Mouse (Mus musculus): ENCODE measurements around the gene 1700024P04Rik. TPM values are rescaled to one million over a fixed set of nuclear protein-coding genes. Genes with fewer than 3 reads are reported as not detected.
"Not testable (repeated sequence)": the region's sequence is repeated elsewhere in the genome, so short reads cannot be mapped to it uniquely, and the experiment has no call there.

Gene 1700024P04Rik
- polyA plus RNA-seq, 1 experiment from 2014 or later = not detected

- WGBS = 95% methylated on average over 17 of the region's 17 CpGs
- Histone ChIP-seq H3K4me2 (replicated peaks) (no peak overlapping the region), H3K27ac (no peak overlapping the region), H3K36me3 (no peaks in the 10 kb centered on the region), H3K27me3 (no peaks in the 10 kb centered on the region), H3K4me1 (no peaks in the 10 kb centered on the region), H3K9ac (no peak overlapping the region), H3K9me3 (0 out of 2 replicates have a peak, but pooled peaks cover 9% of the 10 kb centered on the region), H3K4me3 (no peak overlapping the region)
- no peak for ATAC-seq (ENCODE audit: low FRiP score, low read depth)
Measured at GRCm38 (mm10) chr13:99006389-99007099, 22.2 kb upstream of the 1700024P04Rik start.

GRCm38 (mm10) chr13:99001652-99002051, 17.3 kb upstream of the 1700024P04Rik start:
- 95% methylated on average over 2 of the region's 2 CpGs for WGBS
- H3K9ac ChIP-seq = not testable (repeated sequence)

GRCm38 (mm10) chr13:98997025-98997424, 12.7 kb upstream of the 1700024P04Rik start:
- H3K27ac ChIP-seq = no peak overlapping the region
- no peak overlapping the region for H3K4me2 ChIP-seq (replicated peaks)
- no peak overlapping the region for H3K4me3 ChIP-seq
- no peak for ATAC-seq (ENCODE audit: low FRiP score, low read depth)
- H3K36me3 ChIP-seq = no peaks in the 10 kb centered on the region
- 65% methylated on average over 5 of the region's 5 CpGs for WGBS
- H3K27me3 ChIP-seq = no peaks in the 10 kb centered on the region
- H3K4me1 ChIP-seq = no peaks in the 10 kb centered on the region
- H3K9me3 ChIP-seq = no peaks in the 10 kb centered on the region
- H3K9ac ChIP-seq = no peak overlapping the region

More at GRCm38 (mm10) chr13:99001652-99002051, 17.3 kb upstream of the 1700024P04Rik start:
- H3K4me3 ChIP-seq; H3K27me3 ChIP-seq; H3K27ac ChIP-seq; H3K9me3 ChIP-seq; H3K4me2 ChIP-seq (replicated peaks); H3K4me1 ChIP-seq; H3K36me3 ChIP-seq; ATAC-seq (ENCODE audit: low FRiP score, low read depth): not testable (repeated sequence)

GRCm38 (mm10) chr13:98977070-98977785, 7.1 kb downstream of the 1700024P04Rik start:
- no peak for ATAC-seq (ENCODE audit: low FRiP score, low read depth)
- no peaks in the 10 kb centered on the region for H3K9me3 ChIP-seq
- no peak overlapping the region for H3K9ac ChIP-seq
- no peaks in the 10 kb centered on the region for H3K4me1 ChIP-seq
- no peaks in the 10 kb centered on the region for H3K36me3 ChIP-seq
- H3K27ac ChIP-seq = no peak overlapping the region
- H3K4me2 ChIP-seq (replicated peaks) = no peak overlapping the region
- no peak overlapping the region for H3K4me3 ChIP-seq
- no peaks in the 10 kb centered on the region for H3K27me3 ChIP-seq
- 87% methylated on average over 4 of the region's 4 CpGs for WGBS

GRCm38 (mm10) chr13:98976022-98976421, 8.3 kb downstream of the 1700024P04Rik start:
- H3K9me3 ChIP-seq; H3K27ac ChIP-seq; H3K4me2 ChIP-seq (replicated peaks); H3K9ac ChIP-seq; H3K4me1 ChIP-seq; ATAC-seq (ENCODE audit: low FRiP score, low read depth); H3K36me3 ChIP-seq; H3K4me3 ChIP-seq; H3K27me3 ChIP-seq: not testable (repeated sequence)
- WGBS = 83% methylated on average over 3 of the region's 3 CpGs

- Histone ChIP-seq H3K27me3 (no peaks in the 10 kb centered on the region), H3K4me1 (0 out of 2 replicates have a peak, but pooled peaks cover 2% of the 10 kb centered on the region), H3K36me3 (no peaks in the 10 kb centered on the region), H3K4me2 (replicated peaks) (no peak overlapping the region), H3K27ac (no peak overlapping the region), H3K9me3 (no peaks in the 10 kb centered on the region), H3K4me3 (no peak overlapping the region), H3K9ac (no peak overlapping the region)
- no peak for ATAC-seq (ENCODE audit: low FRiP score, low read depth)
- 67% methylated on average over 3 of the region's 3 CpGs for WGBS
Measured at GRCm38 (mm10) chr13:98972090-98972489, 12.3 kb downstream of the 1700024P04Rik start.

- H3K4me2 ChIP-seq (replicated peaks) = no peak overlapping the region
- no peak for ATAC-seq (ENCODE audit: low FRiP score, low read depth)
Measured at GRCm38 (mm10) chr13:98971641-98972040, 12.7 kb downstream of the 1700024P04Rik start.

GRCm38 (mm10) chr13:98968517-98968916, 15.8 kb downstream of the 1700024P04Rik start:
- Histone ChIP-seq H3K4me2 (replicated peaks) (no peak overlapping the region), H3K36me3 (no peaks in the 10 kb centered on the region), H3K27me3 (no peaks in the 10 kb centered on the region), H3K4me1 (0 out of 2 replicates have a peak, but pooled peaks cover 2% of the 10 kb centered on the region), H3K27ac (no peak overlapping the region), H3K4me3 (no peak overlapping the region), H3K9me3 (no peaks in the 10 kb centered on the region), H3K9ac (no peak overlapping the region)
- no peak for ATAC-seq (ENCODE audit: low FRiP score, low read depth)
- WGBS = 70% methylated on average over 4 of the region's 4 CpGs

More at GRCm38 (mm10) chr13:98971641-98972040, 12.7 kb downstream of the 1700024P04Rik start:
- Histone ChIP-seq H3K4me1 (0 out of 2 replicates have a peak, but pooled peaks cover 2% of the 10 kb centered on the region), H3K9me3 (no peaks in the 10 kb centered on the region), H3K36me3 (no peaks in the 10 kb centered on the region), H3K27me3 (no peaks in the 10 kb centered on the region), H3K4me3 (no peak overlapping the region), H3K9ac (no peak overlapping the region), H3K27ac (no peak overlapping the region)
- 39% methylated on average over 5 of the region's 5 CpGs for WGBS

- Histone ChIP-seq H3K4me1 (0 out of 2 replicates have a peak, but pooled peaks cover 2% of the 10 kb centered on the region), H3K9ac (no peak overlapping the region), H3K36me3 (no peaks in the 10 kb centered on the region), H3K27ac (no peak overlapping the region), H3K4me2 (replicated peaks) (no peak overlapping the region), H3K27me3 (no peaks in the 10 kb centered on the region), H3K4me3 (no peak overlapping the region), H3K9me3 (no peaks in the 10 kb centered on the region)
- 84% methylated on average over 6 of the region's 6 CpGs for WGBS
- ATAC-seq (ENCODE audit: low FRiP score, low read depth) = no peak
Measured at GRCm38 (mm10) chr13:98967942-98968341, 16.4 kb downstream of the 1700024P04Rik start.

- 89% methylated on average over 5 of the region's 5 CpGs for WGBS
- H3K9me3 ChIP-seq = no peaks in the 10 kb centered on the region
- H3K27me3 ChIP-seq = no peaks in the 10 kb centered on the region
- ATAC-seq (ENCODE audit: low FRiP score, low read depth) = no peak
- no peak overlapping the region for H3K4me3 ChIP-seq
- no peak overlapping the region for H3K9ac ChIP-seq
- no peak overlapping the region for H3K4me2 ChIP-seq (replicated peaks)
- 0 out of 2 replicates have a peak, but pooled peaks cover 2% of the 10 kb centered on the region for H3K4me1 ChIP-seq
- no peak overlapping the region for H3K27ac ChIP-seq
- no peaks in the 10 kb centered on the region for H3K36me3 ChIP-seq
Measured at GRCm38 (mm10) chr13:98966583-98966982, 17.8 kb downstream of the 1700024P04Rik start.

- H3K4me3 ChIP-seq = no peak overlapping the region
- H3K4me1 ChIP-seq = no peaks in the 10 kb centered on the region
- no peak overlapping the region for H3K9ac ChIP-seq
- ATAC-seq (ENCODE audit: low FRiP score, low read depth) = no peak
- WGBS = 79% methylated on average over 1 of the region's 1 CpGs
- H3K27me3 ChIP-seq = no peaks in the 10 kb centered on the region
- H3K27ac ChIP-seq = no peak overlapping the region
- H3K4me2 ChIP-seq (replicated peaks) = no peak overlapping the region
- no peaks in the 10 kb centered on the region for H3K9me3 ChIP-seq
- H3K36me3 ChIP-seq = no peaks in the 10 kb centered on the region
Measured at GRCm38 (mm10) chr13:98963612-98964011, 20.8 kb downstream of the 1700024P04Rik start.

- H3K9ac ChIP-seq = no peak overlapping the region
- H3K27me3 ChIP-seq = no peaks in the 10 kb centered on the region
- H3K36me3 ChIP-seq = no peaks in the 10 kb centered on the region
- H3K9me3 ChIP-seq = no peaks in the 10 kb centered on the region
- H3K4me3 ChIP-seq = no peak overlapping the region
- no peak for ATAC-seq (ENCODE audit: low FRiP score, low read depth)
- H3K4me2 ChIP-seq (replicated peaks) = no peak overlapping the region
- no peaks in the 10 kb centered on the region for H3K4me1 ChIP-seq
- no peak overlapping the region for H3K27ac ChIP-seq
- 63% methylated on average over 2 of the region's 2 CpGs for WGBS
Measured at GRCm38 (mm10) chr13:98958177-98958576, 26.2 kb downstream of the 1700024P04Rik start.
